Mouse (Mus musculus) activated CD4-positive, CD25-positive, alpha-beta regulatory T cell, adult 4 months (primary cell): ENCODE results near the gene Tm4sf20. TPM values are rescaled to one million over a fixed set of nuclear protein-coding genes. Genes with fewer than 3 reads are reported as not detected.

Experiments used
- ATAC-seq: one replicate; pipeline ENCODE4 v1.8.0; 2017
- polyA plus RNA-seq, 2 experiments: library from polyadenylated mRNA; unstranded; fragments of 100-300 nt; shearing (Covaris generic); gene quantifications; one replicate each; pipeline ENCODE4 v1.2.1; 2017

Gene Tm4sf20
- under 1 TPM in 1 of 2 experiments, not detected in 1; 0.81 TPM for polyA plus RNA-seq

GRCm38 (mm10) chr1:82768269-82768668 lies at the start of gene Tm4sf20:
Gene Tm4sf20 (minus strand): TSS chr1:82768461.
- ATAC-seq = no peak

DNA sequence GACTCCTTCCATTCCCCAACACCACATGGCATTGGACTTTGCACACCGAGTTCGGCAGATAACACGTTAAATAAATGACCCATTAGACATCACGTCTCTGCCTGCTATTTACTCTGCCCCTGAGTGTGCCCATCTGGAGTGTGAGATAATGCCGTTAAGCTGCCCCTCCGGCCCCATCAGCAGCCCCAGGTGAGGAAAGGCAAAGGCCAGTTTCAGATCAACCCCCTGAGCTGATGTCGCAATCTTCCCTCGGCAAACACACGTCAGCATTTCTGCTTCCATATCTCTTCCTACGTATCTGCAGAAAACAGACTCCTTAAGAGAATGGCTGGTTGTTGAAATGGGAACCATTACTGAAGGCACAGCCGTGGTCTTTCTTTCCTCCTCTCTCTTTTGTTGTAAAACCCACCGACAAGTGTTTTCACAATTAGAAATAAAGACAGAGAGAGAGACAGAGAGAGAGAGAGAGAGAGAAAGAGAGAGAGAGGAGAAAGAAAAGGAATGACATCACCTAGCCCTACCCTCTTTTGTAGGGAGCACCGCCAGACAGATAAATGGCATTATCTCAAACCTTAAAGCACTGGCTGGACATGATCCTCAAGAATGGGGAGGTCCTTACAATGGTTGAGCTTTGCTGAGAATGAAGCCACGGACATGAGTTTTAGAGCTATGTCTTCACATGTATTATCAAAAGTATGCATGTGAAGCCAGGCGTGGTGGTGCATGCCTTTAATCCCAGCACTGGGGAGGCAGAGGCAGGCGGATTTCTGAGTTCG lies 47.9 kb upstream of the Tm4sf20 start:
- no peak for ATAC-seq

GRCm38 (mm10) chr1:82811766-82812165 lies 43.5 kb upstream of the Tm4sf20 start:
- no peak for ATAC-seq

- ATAC-seq = no peak
Observed at GRCm38 (mm10) chr1:82808564-82808963, 40.3 kb upstream of the Tm4sf20 start.

GRCm38 (mm10) chr1:82807206-82807605 lies 38.9 kb upstream of the Tm4sf20 start:
- ATAC-seq = peak; percentile 76

GRCm38 (mm10) chr1:82806391-82806790 lies 38.1 kb upstream of the Tm4sf20 start:
- ATAC-seq = no peak

DNA sequence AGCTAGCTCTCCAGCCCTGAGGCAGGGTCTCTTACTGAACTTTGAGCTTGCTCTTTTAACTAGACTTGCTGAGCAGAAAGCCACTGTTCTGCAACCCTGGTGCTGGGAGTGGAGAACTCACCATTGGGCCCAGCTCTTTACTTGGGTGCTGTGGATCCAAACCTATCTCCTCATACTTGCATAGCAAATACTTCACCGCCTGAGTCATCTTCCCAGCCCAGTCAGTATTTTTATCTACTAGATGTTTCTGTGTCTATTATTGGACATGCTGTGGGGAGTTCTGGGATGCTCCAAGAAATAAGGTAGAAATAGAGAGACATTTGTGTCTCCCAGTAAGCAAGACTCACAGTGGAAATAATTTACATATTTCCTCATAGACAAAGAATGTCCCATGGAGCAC lies 35.8 kb upstream of the Tm4sf20 start:
- no peak for ATAC-seq

GRCm38 (mm10) chr1:82803608-82804007 lies 35.3 kb upstream of the Tm4sf20 start:
- ATAC-seq = peak; percentile 36

- ATAC-seq = no peak
Observed at GRCm38 (mm10) chr1:82801105-82801783, 33.0 kb upstream of the Tm4sf20 start.

DNA sequence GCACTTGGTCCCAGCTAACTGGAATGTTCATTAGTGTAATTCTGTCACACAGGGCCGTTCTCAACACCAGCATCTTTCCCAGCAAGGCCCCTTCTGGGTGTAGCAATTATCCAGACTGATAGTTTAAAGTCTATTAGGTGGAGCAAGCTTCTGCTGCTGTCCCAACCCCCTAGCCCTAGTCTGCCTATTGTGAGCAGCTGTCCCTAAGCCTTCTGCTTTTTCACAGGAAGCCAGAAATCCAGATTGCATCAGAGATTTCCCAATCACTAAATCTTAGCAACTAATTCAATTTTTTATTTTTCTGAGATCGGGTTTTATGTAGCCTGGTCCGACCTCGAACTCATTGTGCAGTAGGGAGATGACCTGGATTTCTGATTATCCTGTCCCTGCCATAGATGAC lies 30.7 kb upstream of the Tm4sf20 start:
- ATAC-seq = no peak

GRCm38 (mm10) chr1:82798304-82798703 lies 30.0 kb upstream of the Tm4sf20 start:
- ATAC-seq = no peak

GRCm38 (mm10) chr1:82797088-82797487 lies 28.8 kb upstream of the Tm4sf20 start:
- no peak for ATAC-seq

DNA sequence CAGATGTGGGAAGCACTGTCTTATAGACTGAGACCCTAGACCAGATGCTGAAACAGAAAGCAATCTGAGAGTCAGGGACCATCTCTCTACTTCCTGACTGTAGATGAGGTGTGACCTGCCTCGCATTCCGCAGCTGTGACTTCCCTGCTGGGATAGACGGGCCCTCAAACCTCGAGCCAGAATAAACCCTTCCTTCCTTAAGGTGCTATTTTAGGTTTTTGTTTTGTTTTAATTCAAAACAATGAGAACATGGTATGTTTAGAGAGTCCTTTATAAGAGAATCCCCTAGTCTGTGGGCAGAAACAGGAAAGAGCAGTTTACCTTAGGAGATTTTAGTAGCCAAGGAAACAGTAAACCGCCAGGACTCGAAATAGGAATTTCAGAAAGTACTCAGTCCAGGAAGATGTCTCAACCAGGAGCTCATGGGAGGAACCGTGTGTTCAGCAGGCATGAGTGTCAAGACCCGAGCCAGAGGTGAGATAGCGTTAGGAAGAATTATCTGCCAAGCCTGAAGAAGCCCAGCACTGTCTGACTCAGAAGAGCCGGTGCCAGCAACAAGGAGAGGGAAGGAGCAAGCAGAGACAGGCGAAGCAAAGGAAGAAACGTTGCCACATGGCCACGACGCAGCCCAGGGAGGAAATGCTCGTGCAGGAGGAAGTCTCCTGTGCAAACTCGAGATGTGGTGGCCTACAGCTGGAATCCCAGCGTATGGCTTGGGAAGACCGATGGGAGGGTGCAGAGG lies 27.6 kb upstream of the Tm4sf20 start:
- ATAC-seq = peak; percentile 67

DNA sequence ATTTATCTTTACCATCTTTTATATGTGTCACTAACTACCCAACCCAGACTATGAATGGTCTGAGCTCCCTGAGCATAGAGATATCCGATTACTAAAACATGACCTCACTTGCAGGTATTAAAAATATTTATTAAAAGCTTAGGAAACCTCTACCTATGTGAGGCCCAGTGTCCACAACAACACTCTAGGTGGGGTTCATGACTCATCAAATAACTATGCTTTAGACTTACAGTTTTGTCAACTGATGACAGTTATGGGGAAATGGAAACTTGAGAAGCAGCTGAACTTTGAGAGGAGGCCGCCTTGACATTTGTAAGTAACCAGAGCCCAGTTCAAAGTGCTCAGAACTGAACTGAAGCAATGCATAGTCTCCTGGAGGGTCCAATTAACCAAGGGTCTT lies 26.9 kb upstream of the Tm4sf20 start:
- ATAC-seq = peak; percentile 56

DNA sequence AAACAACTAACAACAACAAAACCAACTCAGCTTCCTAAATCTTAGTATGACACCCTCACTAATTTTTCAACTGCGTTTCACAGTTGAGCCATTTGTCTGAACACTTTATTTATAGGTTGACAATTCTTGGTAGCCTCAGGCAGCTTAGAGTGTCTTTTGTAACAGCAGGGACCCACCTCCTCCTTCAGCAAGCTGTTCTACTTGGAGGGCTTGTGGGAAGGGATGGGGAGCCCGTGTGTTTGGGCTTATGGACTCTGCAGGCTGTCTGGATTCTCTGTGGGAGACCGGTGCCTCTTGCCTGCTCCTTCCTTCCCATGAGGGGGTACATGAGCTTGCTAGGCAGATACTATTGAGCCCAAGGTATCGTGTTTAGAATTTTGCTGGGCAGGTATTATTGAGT lies 25.7 kb upstream of the Tm4sf20 start:
- ATAC-seq = no peak

DNA sequence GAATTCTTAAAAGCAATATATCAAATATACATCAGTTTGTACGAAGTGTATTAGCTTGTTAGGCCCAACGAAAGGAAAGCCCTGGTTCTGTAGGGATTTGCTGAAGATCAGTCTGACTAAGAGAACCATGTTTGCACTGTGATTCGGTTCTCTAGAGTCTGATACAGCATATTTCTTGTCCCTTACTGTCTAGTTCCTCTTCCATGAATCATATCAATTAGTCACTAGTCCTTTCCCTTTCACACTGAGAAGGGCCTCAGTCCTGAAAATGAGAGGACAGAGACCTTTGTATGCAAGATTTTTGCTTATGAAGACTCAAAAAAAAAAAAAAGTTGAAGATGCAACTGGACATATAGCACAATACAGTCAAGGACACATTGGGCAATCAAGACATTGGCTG lies 24.8 kb upstream of the Tm4sf20 start:
- ATAC-seq = no peak

DNA sequence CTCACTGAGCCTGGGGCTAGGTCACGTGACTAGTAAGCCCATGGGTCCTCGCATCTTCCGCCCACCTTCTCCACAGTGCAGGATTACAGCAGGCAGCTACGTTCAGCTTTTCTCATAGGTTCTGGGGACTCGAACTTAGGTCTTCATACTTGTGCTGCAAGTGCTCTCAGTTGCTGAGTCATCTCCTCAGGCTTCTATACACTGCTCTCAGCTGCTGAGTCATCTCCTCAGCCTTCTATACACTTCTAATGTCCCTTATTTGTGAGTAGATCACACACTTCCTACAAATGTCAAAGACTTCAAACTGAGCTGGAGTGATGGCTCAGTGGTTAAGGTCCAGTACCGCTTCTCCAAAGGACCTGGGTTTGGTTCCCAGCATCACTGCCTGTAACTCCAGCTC lies 24.0 kb upstream of the Tm4sf20 start:
- no peak for ATAC-seq

GRCm38 (mm10) chr1:82791105-82791504 lies 22.8 kb upstream of the Tm4sf20 start:
- ATAC-seq = no peak

GRCm38 (mm10) chr1:82788070-82788469 lies 19.8 kb upstream of the Tm4sf20 start:
- no peak for ATAC-seq

DNA sequence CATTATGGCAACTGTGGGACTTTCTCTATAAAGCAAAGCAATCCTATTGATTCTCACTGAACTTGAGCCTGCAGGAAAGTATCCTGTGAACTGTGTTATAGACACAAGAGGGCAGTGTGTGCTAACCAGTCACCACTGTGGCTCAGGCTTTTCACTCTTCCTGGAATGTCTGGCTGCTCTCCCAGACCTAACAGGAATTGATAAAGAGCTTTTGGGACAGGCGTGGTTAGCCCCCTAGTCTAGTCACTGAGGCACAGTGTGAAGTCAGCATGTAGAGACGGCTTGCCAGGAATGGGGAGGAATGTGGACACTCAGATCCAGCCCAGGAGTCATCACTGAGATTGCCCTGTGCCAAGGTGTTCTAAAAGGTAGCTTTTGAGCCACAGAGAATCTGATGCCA lies 19.2 kb upstream of the Tm4sf20 start:
- peak; percentile 57 for ATAC-seq

DNA sequence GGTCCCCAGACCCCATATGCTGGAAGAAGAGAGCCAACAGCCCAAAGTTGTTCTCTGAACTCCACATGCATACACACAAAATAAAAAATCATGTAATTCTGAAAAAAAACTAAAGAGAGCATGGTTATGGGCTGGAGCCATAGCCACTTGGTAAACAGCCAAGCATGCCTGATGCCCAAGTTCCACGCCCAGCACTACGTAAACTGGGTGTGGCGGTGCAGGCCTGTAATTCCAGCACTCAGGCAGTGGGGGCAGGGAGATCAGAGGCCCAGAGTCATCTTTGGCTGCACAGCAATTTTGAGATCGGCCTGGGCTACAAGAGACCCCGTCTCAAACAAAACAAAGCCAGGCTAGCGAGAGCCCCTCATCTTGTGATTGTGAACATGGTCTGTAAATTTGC lies 17.3 kb upstream of the Tm4sf20 start:
- no peak for ATAC-seq

GRCm38 (mm10) chr1:82783559-82783958 lies 15.3 kb upstream of the Tm4sf20 start:
- ATAC-seq = no peak

- no peak for ATAC-seq
Observed at GRCm38 (mm10) chr1:82779388-82779966, 11.2 kb upstream of the Tm4sf20 start.
